Mouse (Mus musculus) ES-Bruce4 (cell line): Measurements from ENCODE around the gene Ddx4.

Experiments
- CTCF ChIP-seq: IDR thresholded peaks from one replicate; pipeline ENCODE4 v1.8.1; 2011; ENCODE audit warnings: low read depth, low read length
- POLR2A ChIP-seq: IDR thresholded peaks from one replicate; pipeline ENCODE4 v1.8.1; 2011; ENCODE audit warnings: low read length; ENCODE audit not compliant: insufficient read depth

DNA sequence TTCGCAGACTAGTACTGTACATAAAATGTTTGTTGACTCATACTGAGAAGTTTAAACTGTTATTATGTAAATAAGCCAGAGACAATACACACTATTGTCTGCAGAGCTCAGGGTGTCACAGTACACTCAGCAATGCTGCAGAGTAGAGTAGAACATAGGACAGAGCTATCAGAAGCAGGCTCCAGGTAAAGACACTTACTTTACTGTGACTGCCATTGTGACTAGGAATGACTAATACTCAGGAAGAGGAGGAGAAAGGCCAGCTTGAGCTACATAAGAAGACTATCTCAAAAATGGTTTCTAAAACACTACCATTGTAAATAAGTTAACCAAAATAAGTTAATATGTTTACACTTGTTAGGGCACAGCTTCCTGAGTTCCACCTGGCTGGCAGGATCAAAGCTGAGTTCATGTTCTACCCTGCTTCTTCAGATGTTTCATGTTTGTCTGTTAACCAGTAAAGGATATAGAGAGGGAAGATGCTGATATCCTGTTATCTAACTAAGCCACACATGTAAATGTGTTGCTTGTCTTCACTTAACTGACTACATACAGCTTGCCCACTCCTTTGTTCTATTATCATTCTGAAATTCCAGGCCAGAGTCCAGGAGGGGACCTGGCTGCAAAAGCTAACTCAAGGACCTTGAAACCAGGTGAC is 6.6 kb downstream of the Ddx4 start:
- no peak for TF ChIP-seq POLR2A
- no peak for TF ChIP-seq CTCF
